Mouse (Mus musculus) right cerebral cortex, postnatal 14 days (tissue): ENCODE data around the gene Aim2.
A peak's percentile ranks its signal among the peaks of the same experiment; 100 is the strongest.
"Not testable (repeated sequence)": the region's sequence is repeated elsewhere in the genome, so short reads cannot be mapped to it uniquely, and the experiment has no call there.

Source experiments
- DNase-seq: peaks from one replicate; pipeline ENCODE4 v3.0.0; 2022

The Aim2 gene

DNA sequence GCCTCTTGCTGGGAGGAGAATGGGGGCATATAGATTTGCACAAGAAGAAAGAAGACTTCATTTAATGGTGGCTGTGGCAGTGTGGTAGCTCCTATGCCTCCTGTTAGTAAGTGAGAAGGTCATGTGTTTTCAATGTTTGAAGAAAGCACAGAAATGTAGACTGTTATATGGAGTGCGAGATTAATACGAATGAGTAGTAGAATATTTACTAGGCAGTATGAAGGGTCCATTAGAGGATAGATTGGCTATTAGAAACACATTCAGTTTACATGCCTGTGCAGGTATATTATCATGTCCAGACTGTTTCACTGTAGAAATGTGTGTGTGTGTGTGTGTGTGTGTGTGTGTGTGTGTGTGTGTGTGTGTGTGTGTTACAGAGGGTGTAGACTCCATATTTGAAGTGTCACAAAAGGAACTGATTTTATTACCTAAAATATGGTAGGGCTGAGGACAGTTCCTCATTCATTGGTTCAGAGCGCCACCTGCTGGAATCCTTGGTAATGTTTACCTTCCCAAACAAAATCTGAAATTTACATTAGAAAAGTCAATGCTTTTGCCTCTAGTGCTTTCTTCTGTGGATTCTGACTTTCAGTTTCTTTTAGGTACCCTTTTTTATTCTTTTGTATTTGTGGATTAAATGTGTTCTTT lies 47.8 kb downstream of the Aim2 start:
- DNase-seq: peak; percentile 91

DNA sequence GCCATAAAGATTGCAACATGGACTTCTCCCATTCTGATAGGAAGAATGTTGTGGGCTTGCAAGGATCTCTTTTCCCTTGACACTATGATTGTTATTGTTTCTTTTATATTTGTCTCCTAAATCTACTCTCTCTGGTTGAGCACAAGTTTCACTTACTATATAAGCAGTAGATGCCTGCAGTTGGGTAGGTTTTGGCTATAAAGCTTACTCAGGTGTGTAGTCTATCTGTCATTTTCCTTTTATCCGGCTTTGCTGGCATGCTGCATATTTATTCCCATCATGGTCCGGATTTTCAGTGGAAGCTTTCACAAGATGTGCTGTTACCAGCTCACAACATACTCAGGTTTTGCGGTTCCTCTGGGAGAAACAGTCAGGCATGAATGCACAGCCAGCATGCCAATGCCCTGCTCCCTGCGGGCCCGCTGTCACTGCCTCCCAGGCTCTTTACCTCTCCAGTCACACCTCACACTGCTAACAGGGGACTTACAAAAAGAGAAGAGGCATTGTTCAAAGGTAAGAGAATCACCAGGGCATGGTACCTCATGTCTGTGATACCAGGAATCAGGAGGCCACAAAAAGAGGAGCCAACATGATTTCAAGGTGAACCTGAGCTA lies 54.1 kb downstream of the Aim2 start:
- no peak for DNase-seq

DNA sequence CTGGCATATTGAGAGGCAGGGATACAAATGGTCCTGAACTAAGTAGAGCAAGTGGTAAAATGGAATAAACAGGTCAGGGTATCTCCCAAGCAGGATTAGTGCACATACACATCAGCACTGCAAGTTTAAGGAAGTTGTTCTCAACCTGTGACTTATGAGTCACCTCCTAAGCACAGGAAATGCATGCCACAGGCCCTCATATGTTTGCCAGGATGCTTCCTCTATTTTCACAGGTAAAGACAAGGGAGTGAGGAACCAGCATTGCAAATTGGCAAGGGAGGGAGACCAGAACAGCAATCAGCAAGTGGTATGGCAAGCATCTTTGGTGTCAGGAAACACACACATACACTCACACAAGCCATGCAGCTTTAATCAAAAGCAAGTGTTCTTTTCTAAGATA lies 58.4 kb downstream of the Aim2 start:
- DNase-seq: no peak

DNA sequence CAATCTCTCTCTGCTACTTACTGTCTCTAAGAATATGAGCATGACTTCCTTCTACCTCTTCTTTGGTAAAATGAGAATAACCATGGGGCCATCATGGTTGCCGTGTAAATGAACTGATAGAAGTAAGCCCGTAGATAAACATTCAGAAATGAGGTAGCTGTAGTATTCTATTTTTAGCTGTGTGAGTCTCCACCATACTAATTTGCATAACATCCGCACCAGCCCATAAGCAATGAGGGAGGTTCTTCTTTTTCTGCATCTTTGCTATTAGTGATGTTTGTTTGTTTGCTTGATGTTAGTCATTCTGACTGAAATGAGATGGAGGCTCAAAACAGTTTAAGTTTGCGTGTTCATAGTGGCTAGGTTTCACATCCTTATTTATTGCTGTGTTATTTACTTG lies 61.2 kb downstream of the Aim2 start:
- DNase-seq: no peak

DNA sequence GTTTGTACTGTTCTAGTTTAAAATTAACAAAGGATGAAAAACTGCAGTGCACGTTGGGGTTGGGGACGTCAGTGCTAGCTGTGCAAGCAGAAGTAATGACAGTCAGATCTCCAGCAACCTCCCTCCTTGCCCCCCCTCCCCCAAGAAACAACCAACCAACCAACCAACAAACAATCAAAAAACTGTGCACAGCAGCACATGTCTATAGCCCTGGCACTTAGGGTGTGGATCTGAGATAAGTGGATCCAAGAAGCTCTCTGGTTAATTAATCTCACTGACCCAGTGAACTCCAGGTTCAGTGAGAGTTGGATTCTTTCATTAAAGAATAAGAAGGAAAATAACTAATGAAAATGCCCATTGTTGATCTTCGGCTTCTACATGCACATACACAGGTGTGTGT lies 64.0 kb downstream of the Aim2 start:
- DNase-seq: no peak

DNA sequence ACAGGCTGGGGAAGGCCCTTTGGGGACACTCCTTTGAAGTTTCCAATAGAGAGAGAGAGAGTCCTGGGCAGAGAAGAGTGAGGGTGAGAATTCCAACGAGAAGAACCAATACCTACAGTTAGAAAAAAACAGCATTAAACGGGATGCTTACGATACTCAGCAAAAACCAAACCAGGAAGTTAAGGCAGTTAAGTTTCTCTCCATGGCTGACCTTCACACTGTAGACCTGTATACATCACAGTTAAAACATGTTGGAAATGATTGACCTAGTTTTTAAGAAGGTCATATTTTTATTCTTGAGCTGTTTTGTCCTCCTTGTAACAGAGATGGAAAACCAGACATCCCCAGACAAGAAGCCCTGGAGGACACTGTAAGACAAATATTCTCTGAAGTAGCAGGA lies 67.8 kb downstream of the Aim2 start:
- no peak for DNase-seq

DNA sequence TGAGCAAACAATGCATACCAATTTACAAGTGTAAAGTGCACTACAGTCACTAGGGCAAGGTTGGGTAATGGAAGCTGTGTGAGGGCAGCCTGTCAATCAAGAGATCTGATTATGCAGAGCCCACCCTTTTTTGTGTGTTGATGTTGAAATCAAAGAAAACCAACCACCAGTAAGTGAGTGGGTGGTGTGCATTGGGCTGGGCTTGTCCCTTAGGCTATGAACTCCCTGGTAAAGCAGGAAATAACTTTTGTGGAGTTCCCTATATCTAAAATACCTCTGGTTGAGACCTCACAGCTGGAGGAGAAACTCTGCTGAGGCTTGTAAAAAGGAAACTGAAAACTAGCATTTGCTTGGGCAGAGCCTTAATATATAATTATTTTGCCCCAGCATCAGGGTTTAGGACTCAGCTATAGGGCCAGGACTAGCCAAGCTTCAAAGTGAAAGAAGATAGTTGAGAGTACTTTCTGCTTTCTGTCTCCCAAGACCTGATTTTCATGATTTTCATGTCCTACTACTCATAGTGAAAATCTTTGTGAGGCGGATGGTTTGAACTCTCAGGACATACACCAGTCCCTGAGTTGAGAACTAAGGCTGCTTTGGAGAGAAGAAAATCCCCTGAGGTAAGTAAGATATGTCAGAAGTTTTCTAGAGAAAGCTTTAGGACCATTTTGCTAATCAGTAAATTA lies 68.4 kb downstream of the Aim2 start:
- no peak for DNase-seq

DNA sequence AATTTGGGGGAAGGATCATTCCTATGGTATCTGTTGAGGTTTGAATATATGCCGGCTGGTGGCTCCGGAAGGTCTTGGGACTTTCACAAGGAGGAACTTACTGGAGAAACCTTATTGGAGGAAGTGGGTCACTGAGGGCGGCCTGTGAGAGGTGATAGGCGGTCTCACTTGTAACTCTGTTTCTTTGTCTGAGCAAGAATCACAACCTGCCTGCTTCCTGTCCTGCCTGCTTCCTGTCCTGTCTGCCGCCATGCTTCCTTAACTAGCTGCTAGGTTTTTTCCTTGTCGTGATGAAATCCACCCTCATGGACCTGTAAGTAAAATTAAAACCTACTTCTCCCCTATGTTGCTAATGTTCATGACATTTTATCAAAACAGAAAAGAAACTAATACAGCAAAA lies 69.7 kb downstream of the Aim2 start:
- peak; percentile 11 for DNase-seq

DNA sequence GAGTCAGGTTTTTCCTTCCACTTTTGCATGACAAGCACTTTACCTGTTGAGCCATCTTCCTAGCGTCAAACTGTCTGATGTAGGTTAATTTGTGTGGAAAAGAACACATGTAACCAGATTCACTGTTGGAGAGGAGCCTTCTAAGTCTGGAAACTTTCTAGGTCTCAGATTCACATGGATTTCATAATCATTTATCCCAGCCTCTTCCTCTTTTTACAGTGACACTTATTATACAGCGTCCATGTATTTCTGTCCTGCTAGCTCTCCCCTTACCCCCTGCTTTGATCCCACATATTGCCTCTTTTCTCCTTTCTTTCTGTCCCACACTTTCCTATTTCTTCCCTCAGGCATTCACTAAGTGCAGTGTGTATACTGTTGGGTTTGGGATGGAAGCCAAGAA lies 75.7 kb downstream of the Aim2 start:
- no peak for DNase-seq

DNA sequence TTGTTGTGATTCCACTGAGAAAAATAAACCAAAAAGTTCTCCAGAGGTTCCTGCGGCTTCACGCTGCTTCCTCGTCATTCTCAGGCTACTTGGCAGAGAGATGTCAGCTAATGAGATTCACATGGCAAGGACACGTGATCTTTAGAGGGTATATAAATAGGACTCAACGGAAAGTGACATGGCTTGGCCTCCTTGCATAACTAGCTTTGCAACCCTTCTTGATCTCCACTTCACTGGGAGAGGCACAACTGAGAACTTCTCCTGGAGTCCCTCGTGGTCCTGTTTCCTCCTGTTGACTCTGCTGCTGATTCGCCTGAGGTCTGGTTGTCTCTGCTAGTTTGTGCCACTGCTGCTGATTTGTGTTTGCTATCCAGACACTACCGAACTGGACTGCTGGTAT lies 76.7 kb downstream of the Aim2 start:
- DNase-seq: no peak

DNA sequence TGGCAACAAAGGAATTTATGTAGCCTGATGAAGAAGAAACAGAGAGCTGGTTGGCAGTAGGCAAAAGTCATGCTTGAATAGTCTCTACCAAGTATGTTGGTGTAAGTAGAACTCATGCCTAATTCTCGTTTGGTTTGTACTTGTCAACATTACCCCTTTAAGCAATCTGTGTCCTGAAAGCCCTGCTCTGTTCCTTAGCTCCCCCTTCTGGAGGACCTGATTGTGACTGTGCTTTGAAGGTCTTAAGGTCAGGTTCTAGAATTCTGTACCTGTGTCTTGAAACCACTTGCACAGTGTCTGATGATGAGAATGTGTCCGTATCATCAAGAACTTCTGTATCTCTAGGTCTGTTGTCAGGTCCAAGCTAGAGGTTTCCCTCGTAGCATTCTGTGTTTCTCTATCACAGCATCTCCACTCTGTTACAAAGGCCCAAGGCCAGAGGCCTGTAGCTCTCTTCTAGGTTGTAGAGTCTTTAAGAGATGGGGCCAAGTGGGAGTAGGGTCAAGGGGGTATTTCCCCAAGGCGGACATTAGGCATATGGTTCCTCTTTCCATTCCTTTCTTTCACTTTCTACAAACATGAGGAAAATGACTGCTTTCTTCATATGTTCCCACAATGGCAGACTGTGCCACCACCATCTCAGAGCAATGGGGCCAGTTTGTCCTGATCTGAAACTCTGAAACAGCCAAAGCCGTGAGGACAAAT lies 79.5 kb downstream of the Aim2 start:
- DNase-seq: no peak

DNA sequence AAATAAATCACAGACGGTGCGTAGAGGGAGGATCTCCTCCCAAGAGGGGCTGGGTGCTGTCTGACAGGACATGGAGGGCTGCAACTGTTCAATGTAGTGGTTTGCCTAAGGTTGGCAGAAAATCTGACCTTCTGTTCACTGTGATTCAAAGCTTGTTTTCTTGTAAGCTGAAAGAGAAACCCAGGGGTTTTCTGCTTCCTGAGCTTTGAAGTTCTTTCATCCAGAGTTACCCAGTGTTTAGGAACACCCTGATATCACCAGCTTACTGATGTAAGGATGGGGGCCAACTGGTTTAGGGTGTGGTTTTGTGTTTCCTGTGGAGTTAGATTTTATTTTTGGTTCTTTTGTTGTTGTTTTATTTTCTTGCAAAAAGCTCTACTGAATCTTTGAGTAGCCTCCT lies 81.7 kb downstream of the Aim2 start:
- DNase-seq: no peak

DNA sequence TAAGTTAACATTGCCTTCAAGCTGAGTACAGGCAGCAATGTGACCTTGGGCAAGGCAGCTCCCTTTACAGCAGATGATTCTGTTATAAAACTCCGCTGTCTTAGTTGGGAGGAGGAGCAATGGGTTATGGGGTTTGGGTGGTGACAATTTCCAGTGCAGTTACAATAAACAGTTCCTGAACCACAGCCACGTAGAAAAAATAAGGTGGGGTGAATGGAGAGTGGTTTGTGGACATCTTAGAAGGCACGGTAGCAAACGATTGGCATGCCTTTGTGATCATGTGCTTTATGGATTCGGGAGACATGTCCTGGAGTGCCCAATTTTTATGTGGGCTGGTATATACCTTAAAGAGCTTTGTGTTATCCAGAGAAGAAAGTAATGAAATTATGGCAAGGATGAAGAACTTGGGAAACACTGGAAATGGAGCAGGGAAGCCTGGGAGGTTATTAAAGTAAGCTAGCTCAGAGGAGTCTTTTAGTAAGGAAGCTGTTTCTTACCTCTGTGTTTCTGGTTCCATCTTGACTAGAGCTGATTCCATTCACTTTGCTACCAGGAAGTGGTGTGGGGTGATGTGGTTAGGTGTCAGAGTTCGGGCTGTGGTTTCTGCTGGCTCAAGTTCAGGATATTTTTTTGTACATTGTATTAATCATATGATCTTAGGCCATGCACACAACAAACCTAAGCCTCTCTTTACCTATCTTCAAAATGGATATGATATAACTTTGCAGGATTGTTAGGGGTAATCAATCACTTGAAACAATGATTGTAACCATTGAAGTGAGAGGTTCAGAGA lies 86.7 kb downstream of the Aim2 start:
- DNase-seq: no peak

DNA sequence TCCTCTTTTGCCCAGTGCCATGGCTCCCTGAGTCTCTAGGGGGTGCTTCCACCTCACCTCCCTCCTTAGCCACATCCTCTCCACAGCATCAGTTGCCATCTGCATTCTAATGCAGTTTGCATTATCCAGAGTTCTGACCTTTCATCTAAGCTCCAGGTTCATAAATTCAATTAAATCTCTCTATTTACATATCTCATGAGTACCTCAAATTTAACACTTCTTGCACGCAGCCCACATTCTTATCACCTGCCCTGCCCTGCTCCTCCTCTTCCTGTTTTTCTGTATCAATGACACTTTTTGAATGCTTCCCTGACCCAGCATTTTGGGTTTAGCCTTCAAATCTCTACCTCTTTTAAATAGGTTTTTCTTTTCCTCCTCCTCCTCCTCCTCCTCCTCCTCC lies 90.0 kb downstream of the Aim2 start:
- no peak for DNase-seq

DNA sequence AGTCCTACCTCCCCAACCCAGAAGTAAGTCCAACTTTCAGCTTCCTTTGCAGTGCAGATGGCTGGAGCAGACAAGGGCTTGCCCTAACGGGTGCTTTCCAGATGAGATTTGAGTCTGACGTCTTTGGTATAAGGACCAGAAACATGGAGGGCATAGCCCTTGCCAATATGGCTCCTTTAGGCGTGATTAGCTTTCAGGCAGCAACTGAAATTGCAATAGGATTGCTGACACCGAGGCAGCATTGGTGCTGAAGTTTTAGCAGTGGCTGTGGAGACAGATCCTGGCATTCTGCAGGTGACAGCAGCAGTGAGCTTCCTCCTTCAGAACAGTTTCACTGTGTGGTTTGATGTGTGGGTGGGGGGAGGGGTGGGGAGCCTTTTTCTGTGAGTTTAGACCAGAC lies 90.5 kb downstream of the Aim2 start:
- DNase-seq: no peak

DNA sequence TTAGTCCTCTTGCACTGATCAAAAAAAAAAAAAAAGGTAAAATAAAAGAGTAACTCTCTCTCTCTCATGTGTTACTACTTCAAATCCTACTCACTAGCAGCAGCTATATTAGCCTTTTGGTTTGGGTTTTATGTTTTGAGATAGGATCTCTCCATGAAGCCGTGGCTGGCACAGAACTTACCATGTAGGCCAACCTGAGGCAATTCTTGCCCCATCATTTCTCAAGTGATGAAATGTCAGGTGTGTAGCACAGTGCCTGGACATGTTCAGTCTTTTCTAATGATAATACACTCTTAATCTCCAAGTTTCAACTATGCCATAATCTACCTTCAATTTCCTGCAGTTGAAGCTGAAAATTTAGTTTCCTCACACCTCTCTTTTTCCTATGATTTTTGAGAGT lies 92.4 kb downstream of the Aim2 start:
- no peak for DNase-seq

DNA sequence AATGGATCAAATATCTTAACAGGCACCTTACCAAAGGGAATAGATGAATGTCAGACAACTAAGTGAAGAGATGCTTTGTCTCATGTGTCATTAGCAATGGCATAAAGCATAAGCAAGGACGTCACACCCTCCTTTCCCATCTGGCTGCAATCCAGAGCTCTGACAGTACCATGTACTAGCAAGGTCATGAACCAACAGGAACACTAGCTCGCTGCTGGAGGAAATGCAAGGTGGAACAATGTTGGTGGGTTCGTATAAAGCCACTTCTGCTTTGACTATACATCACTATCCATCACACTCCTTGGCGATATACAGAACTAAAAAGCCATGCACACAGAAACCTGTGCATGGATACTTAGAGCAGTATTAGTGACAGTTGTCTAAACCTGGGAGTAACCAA lies 96.4 kb downstream of the Aim2 start:
- no peak for DNase-seq

DNA sequence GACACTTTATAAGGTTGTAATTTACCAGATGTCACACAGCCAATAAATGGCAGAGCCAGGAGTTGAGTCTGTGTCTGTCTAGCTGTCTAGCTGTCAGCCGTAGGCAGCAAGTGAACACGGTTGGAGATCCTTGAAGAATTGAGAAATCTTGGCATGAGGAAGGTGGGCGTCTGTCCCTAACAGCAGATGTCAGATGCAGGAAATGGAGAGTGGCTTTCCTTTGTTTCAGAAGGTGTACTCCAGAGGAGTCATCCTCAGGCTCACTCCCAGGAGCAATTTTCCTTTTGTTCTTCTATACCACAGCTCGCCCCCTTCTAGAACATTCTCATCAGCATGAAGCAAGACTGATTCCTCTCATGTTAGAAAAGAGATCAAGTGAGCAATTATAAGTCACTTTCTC lies 99.9 kb downstream of the Aim2 start:
- DNase-seq: no peak

DNA sequence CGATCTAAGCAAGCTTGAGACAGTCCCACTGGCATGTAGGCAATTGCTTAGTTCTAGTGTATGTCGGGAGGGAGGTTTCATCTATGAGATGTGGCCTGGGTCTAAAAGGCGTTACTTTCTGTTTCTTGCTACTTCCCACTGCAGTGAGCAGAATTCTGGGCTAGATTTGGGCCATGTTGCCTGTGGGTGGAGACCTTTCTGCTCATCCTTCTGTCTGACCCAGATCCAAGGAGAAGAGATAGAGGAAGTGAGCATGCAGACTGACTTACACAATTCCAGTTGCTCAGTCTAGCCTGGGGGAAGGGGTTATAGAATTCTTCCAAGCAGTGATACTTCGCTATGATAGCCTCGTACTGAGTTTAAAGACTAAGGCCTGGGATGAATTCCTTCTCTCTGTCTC lies 101.0 kb downstream of the Aim2 start:
- DNase-seq: no peak

DNA sequence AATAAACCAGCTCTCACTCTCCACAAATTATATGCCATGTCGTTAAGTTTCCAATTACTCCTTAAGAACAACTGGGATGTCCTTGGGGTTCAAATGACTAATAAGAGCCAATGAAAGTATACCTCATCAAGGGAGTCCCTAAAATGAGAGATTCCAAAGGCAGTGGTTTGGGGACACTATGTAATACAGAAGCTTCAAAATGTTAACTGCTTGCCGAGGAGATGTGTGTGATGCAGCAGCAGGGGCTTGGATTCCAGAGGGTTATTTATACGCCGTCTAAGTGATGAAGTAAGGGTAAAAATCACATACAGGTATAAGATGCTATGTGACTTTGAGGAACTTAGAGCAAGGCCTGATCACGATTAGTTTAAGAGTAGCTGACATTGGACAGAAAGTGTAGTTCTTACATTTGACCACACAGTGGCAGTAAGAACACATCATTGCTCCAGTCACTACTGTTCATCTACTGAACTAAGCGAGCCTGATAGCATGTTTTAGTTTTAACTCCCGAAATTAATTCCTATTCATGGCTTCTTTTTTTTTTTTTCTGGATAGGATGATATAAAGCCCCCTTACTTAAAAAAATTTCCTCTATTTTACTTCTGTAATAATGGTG lies 105.6 kb downstream of the Aim2 start:
- DNase-seq: no peak

DNA sequence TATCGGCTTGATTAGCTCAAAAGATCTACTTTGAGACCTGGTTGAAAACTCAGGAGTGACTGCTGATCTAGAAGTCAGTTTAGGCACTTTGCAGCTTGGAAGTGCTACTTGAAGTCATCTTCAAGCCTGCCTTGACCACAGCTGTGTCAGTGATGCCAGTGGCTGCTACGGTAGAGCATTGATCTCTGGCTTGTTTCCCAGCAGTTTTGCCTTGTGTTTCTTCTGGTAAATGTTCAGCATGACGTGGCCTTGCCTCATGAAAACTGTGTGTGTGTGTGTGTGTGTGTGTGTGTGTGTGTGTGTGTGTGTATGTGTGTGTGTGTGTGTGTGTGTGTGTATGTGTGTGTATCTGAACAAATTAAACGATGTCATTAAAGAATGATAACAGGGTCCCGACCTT lies 106.1 kb downstream of the Aim2 start:
- no peak for DNase-seq

DNA sequence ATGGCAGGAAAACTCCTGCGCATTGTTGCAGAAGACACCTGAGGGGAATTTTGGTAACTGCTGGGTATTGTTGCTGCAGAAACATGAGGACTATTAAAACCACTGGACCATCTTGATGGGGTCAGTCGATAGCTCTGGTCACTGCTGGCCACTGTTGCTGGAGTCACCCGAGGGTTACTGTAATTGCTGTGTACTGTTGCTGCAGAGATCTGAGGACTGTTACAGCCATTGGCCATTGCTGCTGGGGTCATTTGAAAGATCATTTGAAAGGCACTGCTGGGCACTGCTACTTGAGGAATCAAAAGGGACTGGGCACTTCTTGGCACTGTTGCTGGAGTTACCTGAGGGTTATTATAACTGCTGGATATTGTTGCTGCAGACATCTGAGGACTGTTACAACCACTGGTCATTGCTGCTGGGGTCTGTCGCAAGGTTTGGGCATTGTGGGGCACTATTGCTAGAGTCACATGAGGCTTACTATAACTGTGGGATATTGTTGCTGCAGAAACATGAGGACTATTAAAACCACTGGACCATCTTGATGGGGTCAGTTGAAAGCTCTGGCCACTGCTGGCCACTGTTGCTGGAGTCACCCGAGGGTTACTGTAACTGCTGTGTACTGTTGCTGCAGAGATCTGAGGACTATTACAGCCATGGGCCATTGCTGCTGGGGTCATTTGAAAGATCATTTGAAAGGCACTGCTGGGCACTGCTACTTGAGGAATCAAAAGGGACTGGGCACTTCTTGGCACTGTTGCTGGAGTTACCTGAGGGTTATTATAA lies 129.9 kb downstream of the Aim2 start:
- DNase-seq: not testable (repeated sequence)
